Mouse (Mus musculus) yolk sac, embryonic 10.5 days (tissue): ENCODE measurements around the gene Cfap58.

Source experiments
- DNase-seq: peaks from one replicate; pipeline ENCODE4 v3.0.0-alpha.2; 2017; ENCODE audit warnings: low spot score

Cfap58 gene

DNA sequence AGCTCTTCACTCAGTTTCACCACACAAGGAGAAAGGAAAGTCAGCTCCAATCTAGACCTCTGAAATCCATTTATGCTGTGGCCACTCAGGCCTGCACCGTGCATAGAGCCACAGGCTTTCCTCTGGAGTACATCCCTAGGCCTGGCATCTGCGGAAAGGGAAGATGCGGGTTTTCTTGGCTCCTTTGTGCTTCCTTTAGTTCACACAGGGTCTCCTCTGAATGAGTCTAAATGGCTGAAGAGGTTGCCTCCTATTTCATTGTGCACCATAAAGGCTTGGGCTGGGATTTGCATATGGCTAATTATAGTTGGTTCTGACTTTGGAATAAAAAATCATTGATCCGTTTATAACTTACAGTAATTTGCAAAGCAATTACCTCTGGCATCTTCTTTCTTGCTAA is 144.0 kb downstream of the Cfap58 start:
- no peak for DNase-seq
